Mouse (Mus musculus): ENCODE data around the gene Zrsr1. TPM values are rescaled to one million over a fixed set of nuclear protein-coding genes. Genes with fewer than 3 reads are reported as not detected.

The Zrsr1 gene
- total RNA-seq, 2 experiments from 2014 or later, result 10.2 to 11.6 TPM

DNA sequence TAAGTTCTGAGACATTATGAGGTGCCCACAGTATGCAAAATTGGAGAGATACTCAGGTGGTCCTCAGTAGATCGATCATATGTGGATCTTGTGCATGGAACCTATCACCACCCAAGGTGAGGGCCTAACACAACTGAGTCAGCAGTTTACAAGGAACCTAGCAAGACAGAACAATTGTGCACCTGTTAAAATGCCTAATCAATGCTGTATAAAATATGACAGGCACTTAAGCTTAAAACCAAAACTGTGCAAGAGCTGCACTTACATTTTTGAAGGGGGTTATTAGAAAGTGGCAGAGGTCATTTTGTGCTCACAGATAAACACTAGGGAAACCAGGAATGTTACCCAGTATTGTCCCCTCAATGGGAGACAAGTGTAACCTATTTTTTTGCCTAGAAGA is 33.5 kb downstream of the Zrsr1 start:
- intact Hi-C loops (cut with DNase I), result loop anchor here (5.0 kb wide), 3 partner anchors 62 to 267 kb away; partner anchors contain the start of gene Xpo1
- no peak for DNase-seq

DNA sequence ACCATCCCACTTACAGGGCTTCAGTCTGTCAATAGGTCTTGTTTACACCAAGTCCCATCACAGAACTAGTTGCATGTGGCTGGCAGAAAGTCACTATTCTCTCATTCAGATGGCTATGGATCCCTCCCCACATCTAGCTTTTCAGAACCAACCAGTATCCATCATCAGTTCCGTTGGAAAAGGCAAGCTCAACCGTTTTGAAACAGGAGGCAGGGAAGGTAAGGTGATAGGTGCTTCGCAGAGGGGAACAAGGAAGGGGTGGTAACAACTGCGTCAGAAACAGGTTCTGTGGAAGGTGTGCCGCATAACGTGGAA is 35.3 kb downstream of the Zrsr1 start:
- intact Hi-C loops (cut with DNase I), result loop anchor here (2.0 to 5.0 kb wide), 4 partner anchors 16 to 265 kb away; partner anchors contain the start of genes Cct4 and Xpo1
- DNase-seq, result no peak

DNA sequence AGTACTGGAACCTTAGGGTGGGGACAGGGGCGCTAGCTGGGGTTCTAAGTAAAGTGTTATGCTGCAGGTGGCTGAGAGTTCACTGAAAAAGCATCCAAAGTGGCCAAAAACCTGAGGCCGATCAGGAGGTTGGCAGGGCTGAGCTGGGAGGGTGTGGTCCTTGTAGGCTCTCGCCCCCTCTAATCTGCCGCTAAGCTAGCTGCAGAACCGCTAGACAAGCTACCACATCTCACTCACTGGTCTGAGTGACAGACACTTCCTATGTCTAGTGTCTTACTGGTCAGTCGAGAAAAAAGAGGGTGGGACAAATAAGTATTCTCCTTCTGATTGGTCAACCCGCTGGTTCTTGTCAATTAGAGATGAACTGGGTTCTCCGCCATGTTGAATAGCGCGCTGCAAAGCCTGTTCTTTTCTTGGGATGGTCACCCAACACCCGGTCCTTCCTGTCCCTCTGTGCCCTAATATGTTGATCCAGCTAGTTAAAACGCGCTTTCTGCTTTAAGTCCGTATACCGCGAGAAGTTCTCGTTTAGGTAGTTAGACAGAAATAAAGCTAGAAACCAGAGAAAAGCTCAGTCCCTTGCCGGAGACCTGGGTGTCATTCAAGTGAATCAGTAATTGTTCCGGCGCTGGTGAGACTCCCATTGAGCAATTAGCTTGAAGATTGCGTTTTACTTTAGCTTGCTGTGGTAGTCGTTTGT is 35.8 kb downstream of the Zrsr1 start, which contains the start of gene Fam161a:
Gene Fam161a, plus strand, starts transcription at position 51 of the 700 bp plus-strand sequence.
- peak; percentile 61 to 76 for DNase-seq
- intact Hi-C loops (cut with DNase I), result loop anchor here (2.0 to 5.0 kb wide), 4 partner anchors 17 to 265 kb away; partner anchors contain the start of genes Cct4 and Xpo1

- peak; percentile 84 to 85 for DNase-seq
- intact Hi-C loops (cut with DNase I), result loop anchor here (5.0 kb wide), 3 partner anchors 59 to 264 kb away; partner anchors contain the start of gene Xpo1
Observed at GRCm38 (mm10) chr11:23008181-23008823, 36.5 kb downstream of the Zrsr1 start.

GRCm38 (mm10) chr11:23008824-23009200 is 37.0 kb downstream of the Zrsr1 start:
- intact Hi-C loops (cut with DNase I), result loop anchor here (5.0 kb wide), 3 partner anchors 58 to 263 kb away; partner anchors contain the start of gene Xpo1
- no peak for DNase-seq

DNA sequence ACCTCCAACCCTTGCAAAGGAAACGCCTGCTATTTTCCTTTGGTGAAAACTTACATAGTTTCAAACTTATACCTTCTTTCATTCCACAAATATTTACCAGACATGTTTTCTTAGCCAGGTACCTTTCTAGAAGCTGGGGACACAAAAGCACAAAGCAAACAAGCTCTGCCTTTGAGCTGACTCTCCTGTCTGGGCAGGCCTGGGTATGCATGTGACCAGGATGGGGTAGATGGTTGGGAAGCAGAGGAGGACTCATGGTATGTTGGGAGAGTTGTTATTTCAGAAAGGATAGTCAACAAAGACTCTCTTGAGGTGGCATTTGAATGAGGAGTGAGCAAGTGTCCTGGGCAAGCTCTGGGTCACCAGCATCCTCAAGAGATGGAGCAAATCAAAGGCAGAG is 41.3 kb downstream of the Zrsr1 start:
- intact Hi-C loops (cut with DNase I), result no loop called here

GRCm38 (mm10) chr11:23013580-23014294 is 41.9 kb downstream of the Zrsr1 start:
- DNase-seq, result no peak
- intact Hi-C loops (cut with DNase I), result no loop called here

More for the DNA sequence above, 41.3 kb downstream of the Zrsr1 start:
- DNase-seq, result no peak

GRCm38 (mm10) chr11:23014996-23015395 is 43.2 kb downstream of the Zrsr1 start:
- intact Hi-C loops (cut with DNase I), result no loop called here
- no peak for DNase-seq

DNA sequence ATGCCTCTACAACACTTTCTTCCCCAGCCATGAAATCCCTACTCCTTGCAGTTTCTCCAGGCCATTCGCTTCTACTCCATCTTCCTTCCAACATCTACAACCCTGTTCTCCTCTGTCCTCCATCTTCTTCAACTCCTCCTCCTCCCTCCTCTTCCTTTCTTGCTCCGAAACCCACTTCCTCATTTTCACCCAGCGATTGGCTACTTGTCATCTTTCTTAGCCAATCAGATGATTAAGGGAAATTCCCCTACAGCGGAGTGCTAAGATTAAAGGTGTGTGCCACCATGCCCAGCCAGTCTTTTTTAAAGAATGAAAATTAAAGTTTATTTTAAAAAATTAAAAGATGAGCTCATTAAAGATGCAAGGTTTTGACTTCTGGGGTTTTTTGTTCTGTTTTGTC is 46.1 kb downstream of the Zrsr1 start:
- intact Hi-C loops (cut with DNase I), result no loop called here

GRCm38 (mm10) chr11:23020116-23020770 is 48.4 kb downstream of the Zrsr1 start:
- peak in 1 of 2 experiments; percentile 5 for DNase-seq

More for the DNA sequence above, 46.1 kb downstream of the Zrsr1 start:
- no peak for DNase-seq

DNA sequence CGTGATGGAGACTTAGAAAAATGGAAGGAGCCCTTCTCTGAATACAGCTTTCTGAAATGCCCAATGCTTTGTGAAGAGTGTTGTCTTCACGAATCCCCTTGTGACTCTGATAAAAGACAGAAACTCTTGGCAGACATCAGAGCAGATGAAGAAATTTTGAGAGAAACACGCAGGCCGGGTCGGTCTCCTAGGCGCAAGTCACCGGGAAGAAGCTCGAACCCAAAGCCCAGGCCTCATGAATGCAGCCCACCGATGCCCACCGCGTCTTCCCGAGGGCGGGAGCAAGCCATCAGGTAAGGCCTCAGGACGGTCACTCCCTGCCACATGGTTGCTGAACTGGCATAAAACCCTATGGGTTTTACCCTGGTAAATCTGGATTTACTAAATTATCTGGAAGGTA is 49.0 kb downstream of the Zrsr1 start:
- no peak for DNase-seq
- intact Hi-C loops (cut with DNase I), result no loop called here

More at GRCm38 (mm10) chr11:23020116-23020770, 48.4 kb downstream of the Zrsr1 start:
- intact Hi-C loops (cut with DNase I), result no loop called here

DNA sequence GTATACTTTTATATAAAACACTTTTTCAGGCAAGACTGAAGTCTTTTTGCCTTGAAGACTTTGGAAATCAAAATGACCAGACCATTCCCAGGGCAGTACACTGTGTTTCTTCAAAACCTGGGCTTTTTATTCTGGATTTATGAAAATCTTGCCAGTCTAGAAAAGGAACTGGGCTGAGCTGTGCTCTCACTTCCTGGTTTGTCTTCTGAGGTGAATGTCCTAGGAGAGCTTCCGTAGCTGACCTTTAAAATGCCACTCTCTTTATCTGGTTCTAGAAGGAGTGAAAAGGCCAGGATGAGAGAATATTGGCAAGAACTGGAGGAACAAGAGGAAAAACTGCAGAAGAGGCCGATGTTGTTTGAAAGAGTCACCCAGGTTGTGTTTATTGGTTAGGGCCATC is 51.4 kb downstream of the Zrsr1 start:
- DNase-seq, result no peak
- intact Hi-C loops (cut with DNase I), result no loop called here

DNA sequence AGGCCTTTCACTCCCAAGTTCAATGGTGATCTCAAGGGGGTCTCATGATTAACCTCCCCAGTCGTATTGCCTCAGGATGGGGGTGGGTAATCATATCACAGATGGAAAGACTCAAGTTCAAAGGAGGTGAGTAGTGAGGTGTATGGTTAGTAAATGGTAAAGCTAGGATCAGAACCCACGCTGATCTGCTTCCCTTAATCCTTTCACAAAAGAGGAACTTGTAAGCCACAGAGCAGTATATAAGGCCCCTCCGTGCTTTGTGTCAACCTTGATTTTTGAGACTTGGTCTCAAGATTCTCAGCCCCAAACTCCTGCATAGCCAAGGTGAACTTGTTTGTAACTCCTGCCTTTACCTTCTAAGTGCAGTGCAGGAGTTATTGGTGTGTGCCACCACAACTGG is 52.4 kb downstream of the Zrsr1 start:
- intact Hi-C loops (cut with DNase I), result no loop called here
- no peak for DNase-seq

Other genes starting within 250 kb of the Zrsr1 start
- gene B3gnt2, start 111.0 kb upstream of the Zrsr1 start, total RNA-seq (2021), result 10 to 100 TPM in 1 of 2 experiments, 1 to 10 TPM in 1; 6.9 to 12.0 TPM
- 1 to 10 TPM; 5.5 to 9.2 TPM for gene Gm28048, start 10.1 kb downstream of the Zrsr1 start, total RNA-seq (2021)
- gene Commd1, start 10.4 kb downstream of the Zrsr1 start, total RNA-seq (2021), result 100 to 1,000 TPM; 150 to 168 TPM
- 100 to 1,000 TPM; 108 to 120 TPM for gene Cct4, start 18.5 kb downstream of the Zrsr1 start, total RNA-seq (2021)
- 1 to 10 TPM; 2.9 to 3.8 TPM for gene Fam161a, start 35.5 kb downstream of the Zrsr1 start, total RNA-seq (2021)